Mouse (Mus musculus) cerebellum, adult 2 months (tissue): ENCODE data around the gene Tmub2. TPM values are rescaled to one million over a fixed set of nuclear protein-coding genes. Genes with fewer than 3 reads are reported as not detected.

Source experiments
- DNase-seq, 2 experiments: peaks; one replicate each; pipeline ENCODE4 v3.0.0; 2021
- H3K27ac ChIP-seq: fragments of 200-500 bp; 2 replicates; pipeline ENCODE4 v1.5.1; 2012; ENCODE audit warnings: low read length, control low read depth, inconsistent platforms; ENCODE audit not compliant: insufficient read depth
- H3K27me3 ChIP-seq: fragments of 200-500 bp; 2 replicates; pipeline ENCODE4 v1.6.1; 2012; ENCODE audit warnings: inconsistent platforms, mild to moderate bottlenecking, low read length, moderate library complexity; ENCODE audit not compliant: control insufficient read depth, insufficient read depth
- H3K4me1 ChIP-seq: fragments of 200-500 bp; 2 replicates; pipeline ENCODE4 v1.6.1; 2011; ENCODE audit warnings: low read length; ENCODE audit not compliant: control insufficient read depth, insufficient read depth
- H3K4me3 ChIP-seq: fragments of 200-500 bp; replicated peaks from 2 replicates; pipeline ENCODE3; 2011; ENCODE audit warnings: mild to moderate bottlenecking, low read depth, low read length, control low read depth; ENCODE audit not compliant: insufficient read depth
- CTCF ChIP-seq: fragments of 200-500 bp; IDR thresholded peaks from 2 replicates; pipeline ENCODE4 v1.5.1; 2011; ENCODE audit warnings: low read depth, mild to moderate bottlenecking, control low read depth, low read length, moderate library complexity, borderline replicate concordance; ENCODE audit not compliant: insufficient read depth
- POLR2A ChIP-seq: fragments of 200-500 bp; IDR thresholded peaks from 2 replicates; pipeline ENCODE4 v1.6.1; 2011; ENCODE audit warnings: low read length, control low read depth, borderline replicate concordance; ENCODE audit not compliant: insufficient read depth
- WGBS: fragments of 180-500 bp; shearing (Covaris S2); methylation state at CpG from one replicate; pipeline ENCODE4 v1.1.7; 2018; 5-methylcytosine and 5-hydroxymethylcytosine counted together
- polyA plus RNA-seq: library from polyadenylated mRNA; depleted of rRNA; stranded (reverse); fragments of >200 nt; gene quantifications from 2 replicates; pipeline ENCODE4 v1.2.3, GENCODE M21; 2012

Tmub2 gene
- polyA plus RNA-seq, 1 experiment = 82.7 TPM

DNA sequence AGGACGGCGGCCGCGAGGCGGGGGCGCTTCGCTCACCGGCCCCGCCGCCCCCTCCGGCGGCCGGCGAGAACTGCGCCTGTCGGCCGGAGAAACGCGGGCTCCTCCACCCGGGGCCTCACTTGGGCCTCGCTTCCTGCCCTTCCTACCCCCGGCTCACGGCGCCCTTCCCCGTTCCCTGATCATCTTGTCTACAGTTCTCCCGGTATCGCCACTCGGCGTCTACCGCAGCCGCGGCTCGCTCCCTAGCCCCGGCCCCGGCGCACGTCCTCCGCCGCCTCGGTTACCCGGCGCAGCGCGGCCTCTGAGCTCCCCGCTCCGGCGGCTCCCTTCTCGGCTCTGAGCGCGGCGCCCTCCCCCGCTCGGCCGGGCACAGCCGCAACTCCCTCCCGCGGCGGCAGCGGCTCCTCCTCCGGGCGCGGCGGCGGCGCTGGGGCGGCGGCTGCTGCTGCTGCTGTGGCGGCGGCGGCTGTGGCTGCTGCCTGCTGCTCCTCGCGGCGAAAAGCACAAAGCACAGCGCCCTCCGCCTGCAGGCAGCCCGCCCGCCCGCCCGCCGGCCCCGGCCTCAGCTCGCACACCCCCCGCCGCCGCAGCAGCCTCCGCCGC lies 32.7 kb downstream of the Tmub2 start:
- peak; percentile 71 to 78 for DNase-seq
- no peaks in the 10 kb centered on the region for H3K27me3 ChIP-seq
- H3K4me3 ChIP-seq = peak overlapping the region; percentile 67
- H3K4me1 ChIP-seq = no peaks in the 10 kb centered on the region; the same call in 1 of the 2 replicates
- H3K27ac ChIP-seq = peak overlapping the region; percentile 99
- TF ChIP-seq POLR2A (no peak), CTCF (no peak; the same call in 1 of the 2 replicates)
- WGBS = 1% methylated on average over 61 of the region's 87 CpGs

DNA sequence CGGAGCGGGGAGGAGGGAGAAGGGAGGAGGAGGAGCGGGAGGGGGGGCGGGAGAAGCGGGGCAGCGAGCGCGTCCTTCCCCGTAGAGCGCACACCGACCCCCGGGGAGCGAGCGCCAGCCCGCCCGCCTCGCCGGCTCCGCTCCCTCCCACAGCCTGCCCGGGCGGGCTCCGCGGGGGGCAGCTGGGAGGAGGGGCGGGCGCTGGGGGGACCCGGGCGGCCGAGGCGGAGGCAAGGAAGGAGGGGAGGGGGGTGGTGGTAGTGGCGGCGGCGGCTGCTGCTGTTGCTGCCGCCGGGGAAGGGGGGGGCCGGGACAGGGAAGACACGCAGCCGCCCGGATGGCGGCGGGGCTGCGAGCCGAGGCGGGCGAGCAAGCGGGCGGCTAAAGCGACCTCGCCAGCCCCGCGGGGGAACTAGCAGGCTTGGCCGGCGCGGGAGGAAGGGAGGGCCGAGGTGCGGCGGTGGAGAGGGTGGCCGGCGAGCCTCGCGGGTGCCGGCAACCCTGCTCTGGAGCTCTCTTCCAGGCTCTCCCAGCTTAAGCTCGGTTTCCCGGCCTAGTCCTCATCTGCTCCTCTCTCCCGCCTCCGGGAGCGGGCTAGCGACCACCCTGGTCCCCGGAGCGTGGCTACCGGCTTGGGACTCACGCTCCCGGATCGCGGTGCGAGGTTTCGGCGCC lies 33.3 kb downstream of the Tmub2 start:
- 1% methylated on average over 71 of the region's 77 CpGs for WGBS
- Histone ChIP-seq H3K27ac (peak overlapping the region; percentile 100), H3K27me3 (no peaks in the 10 kb centered on the region), H3K4me1 (no peaks in the 10 kb centered on the region; the same call in 1 of the 2 replicates), H3K4me3 (peak overlapping the region; percentile 67)
- DNase-seq = peak; percentile 76 to 81
- TF ChIP-seq POLR2A (no peak), CTCF (no peak)

DNA sequence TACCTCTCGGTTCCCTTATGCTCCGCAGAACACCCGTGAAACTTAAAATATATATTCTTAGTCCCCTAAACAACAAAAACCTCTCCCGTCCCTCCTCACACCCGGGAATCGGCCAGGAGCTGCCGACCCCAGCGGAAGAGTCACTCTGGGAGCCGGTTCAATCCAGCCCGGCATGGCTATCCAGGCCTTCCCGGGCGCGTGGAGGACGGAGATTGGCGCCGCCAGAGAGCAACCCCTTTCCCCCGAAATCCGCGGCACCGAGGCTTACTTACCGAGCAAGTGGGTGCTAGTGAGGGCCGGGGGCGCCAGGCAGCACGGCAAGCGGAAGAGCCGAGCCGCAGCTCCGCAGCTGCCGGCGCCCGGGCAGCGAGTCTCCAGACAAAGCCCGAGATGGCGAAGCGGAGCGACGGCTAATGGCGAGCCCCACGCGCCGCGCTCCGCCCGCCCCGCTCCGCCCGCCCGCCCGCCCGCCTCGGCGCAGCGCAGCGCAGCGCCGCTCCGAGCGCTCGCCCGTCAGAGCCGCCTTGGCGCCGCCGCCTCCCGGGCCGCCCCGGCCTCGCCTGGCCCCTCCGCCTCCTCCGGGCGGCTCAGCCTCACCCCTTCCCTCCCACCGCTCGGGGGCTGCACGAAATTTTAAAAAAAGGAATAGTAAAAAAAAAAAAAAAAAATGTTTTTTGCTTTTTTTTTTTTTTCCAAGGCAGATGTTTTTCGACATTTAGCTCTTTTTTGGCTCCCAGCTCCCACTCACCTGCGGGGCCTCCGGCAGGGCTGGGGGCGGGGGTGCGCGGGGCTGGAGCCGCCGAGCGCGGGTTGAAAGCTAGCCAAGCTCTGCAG lies 34.1 kb downstream of the Tmub2 start:
- Histone ChIP-seq H3K4me1 (no peaks in the 10 kb centered on the region; the same call in 1 of the 2 replicates), H3K27ac (peak overlapping the region; percentile 100), H3K27me3 (no peaks in the 10 kb centered on the region), H3K4me3 (peak overlapping the region; percentile 67)
- 0 out of 2 replicates have a peak, but pooled peaks have one; percentile 19 for TF ChIP-seq POLR2A
- no peak for TF ChIP-seq CTCF
- under 1% methylated on average over 84 of the region's 84 CpGs for WGBS
- peak in 1 of 2 experiments; percentile 65 for DNase-seq

DNA sequence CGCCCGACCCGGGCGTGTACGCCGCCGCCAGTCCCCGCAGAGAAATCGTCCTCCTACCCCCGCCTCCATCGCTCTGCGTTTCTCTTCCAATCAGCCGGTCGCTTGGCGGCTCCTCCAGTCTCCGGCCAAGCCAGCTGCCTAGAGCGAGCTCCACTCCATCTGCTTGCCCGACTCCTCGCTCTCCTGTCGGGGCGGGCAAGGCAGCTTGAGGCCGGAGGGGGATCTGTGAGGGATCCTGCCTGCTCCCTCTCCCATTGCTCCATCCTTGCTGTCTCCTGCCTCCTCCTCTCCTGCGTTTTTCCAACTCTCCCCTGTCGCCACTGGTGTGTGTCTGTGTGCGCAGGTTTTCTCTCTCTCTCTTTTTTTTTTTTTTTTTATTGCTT lies 34.7 kb downstream of the Tmub2 start, which contains the start of gene Ubtf:
Ubtf (minus strand) TSS at position 333 of the 383 bp plus-strand sequence.
- peak; percentile 78; the same call in 1 of the 2 replicates for TF ChIP-seq POLR2A
- no peak for TF ChIP-seq CTCF
- no peaks in the 10 kb centered on the region for H3K27me3 ChIP-seq
- H3K27ac ChIP-seq = peak within 1 kb of the TSS; percentile 100
- peak within 1 kb of the TSS; percentile 67 for H3K4me3 ChIP-seq
- peak; percentile 93 to 96 for DNase-seq
- under 1% methylated on average over 25 of the region's 25 CpGs for WGBS
- no peaks in the 10 kb centered on the region; the same call in 1 of the 2 replicates for H3K4me1 ChIP-seq

DNA sequence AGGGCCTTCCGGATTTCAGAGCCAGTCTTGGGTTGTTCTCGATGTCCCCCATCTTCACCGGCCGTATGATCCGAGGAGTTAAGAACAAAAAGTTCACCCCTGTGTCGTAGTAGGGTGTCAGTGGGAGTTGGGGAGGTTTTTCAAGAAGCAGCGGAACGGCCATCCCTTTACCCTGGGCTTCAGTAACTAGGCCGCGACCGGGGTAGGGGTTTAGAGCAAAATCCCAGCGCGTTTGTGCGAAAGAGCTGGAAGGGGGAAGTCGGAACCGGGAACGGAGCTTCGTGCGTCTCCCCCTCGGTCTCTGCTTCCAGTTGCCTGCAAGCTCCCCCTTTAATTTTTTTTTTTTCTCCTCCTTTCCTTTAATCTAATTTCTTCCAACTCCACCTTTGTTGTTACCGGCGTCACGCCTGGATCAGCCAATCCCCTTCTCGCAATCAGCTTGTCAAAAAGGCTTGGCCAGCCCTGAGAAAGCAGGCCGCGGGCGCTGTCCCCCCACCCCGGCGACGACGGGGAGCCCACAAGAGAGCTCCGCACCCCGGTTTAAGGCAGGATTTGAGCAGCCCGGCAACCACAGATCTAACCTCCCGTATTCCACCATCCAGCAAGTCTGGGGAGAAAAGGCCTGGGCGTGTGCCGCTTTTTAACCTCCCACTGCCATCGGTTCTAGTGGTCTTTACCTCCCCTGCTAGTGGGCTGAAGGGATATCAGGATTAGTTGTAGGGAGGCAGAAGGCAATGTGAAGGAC lies 35.4 kb downstream of the Tmub2 start:
- DNase-seq = peak; percentile 92 to 97
- peak overlapping the region; percentile 97 for H3K27ac ChIP-seq
- peak overlapping the region; percentile 67 for H3K4me3 ChIP-seq
- 1% methylated on average over 38 of the region's 38 CpGs for WGBS
- H3K27me3 ChIP-seq = no peaks in the 10 kb centered on the region
- no peaks in the 10 kb centered on the region; the same call in 1 of the 2 replicates for H3K4me1 ChIP-seq
- TF ChIP-seq POLR2A (peak; percentile 90), CTCF (no peak)

DNA sequence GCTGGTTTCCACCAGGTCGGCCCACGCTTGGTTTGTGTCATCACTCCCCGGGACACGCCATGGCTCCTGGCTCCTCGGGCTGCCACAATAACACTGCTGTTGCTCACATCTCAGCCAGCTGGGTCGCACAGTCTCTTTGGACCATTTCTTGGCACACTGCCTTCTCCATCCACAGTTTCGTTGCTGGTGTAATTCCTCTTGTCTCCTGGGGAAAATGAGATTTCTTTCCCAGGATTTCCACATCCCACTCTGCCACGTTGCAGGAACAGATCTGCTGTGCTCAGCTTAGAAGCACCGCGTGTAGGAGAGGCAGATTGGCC lies 35.9 kb downstream of the Tmub2 start:
- WGBS = under 1% methylated on average over 10 of the region's 10 CpGs
- H3K4me3 ChIP-seq = peak overlapping the region; percentile 67
- DNase-seq = peak in 1 of 2 experiments; percentile 82
- no peaks in the 10 kb centered on the region for H3K27me3 ChIP-seq
- TF ChIP-seq POLR2A = no peak
- TF ChIP-seq CTCF = no peak
- no peaks in the 10 kb centered on the region; the same call in 1 of the 2 replicates for H3K4me1 ChIP-seq
- peak overlapping the region; percentile 97 for H3K27ac ChIP-seq

DNA sequence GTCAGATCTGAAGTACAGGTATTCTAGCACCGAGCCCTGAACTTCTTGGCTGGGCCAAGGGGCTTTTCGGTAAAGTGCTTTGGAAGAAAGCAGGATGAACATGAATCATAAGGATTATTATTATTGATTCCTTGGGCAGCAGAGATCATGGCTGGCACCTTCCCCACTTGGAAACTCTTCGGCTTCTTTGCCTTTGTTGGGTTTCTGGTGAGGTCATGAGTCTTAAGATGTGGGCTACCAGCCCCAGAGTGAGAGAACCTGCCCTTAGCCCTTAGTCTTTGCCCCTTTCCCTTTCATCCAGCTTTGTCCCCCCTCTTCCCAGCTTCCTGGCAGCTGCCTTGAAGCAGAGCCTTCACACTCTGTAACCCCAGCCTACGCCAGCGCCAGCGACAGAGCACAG lies 37.2 kb downstream of the Tmub2 start:
- H3K4me3 ChIP-seq = no peak overlapping the region
- DNase-seq = no peak
- no peaks in the 10 kb centered on the region; the same call in 1 of the 2 replicates for H3K4me1 ChIP-seq
- 85% methylated on average over 6 of the region's 6 CpGs for WGBS
- TF ChIP-seq POLR2A (no peak), CTCF (no peak)
- H3K27me3 ChIP-seq = no peaks in the 10 kb centered on the region
- no peak overlapping the region for H3K27ac ChIP-seq
